In the genomic region with DNA sequence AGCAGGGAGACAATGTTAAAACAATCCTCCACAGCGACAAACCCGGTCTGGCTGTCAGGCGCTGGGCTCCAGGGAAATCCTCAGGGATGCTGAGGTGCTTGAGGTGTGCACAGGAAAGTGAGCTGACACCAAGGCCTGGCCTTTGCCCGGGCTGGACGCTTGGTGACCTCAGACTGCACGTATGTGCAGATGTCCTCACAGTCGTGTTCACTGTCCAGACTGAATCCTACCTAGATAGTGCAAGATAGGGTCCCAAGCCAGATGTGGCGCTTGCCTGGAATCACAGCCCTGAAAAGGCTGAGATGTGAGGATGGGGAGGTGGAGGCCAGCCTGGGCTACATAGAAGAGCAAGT, we compare ENCODE assay signal across 7 mouse cellular contexts. TPM values are rescaled to one million over a fixed set of nuclear protein-coding genes. Genes with fewer than 3 reads are reported as not detected.
DNase-seq lines count a peak whose midpoint lies in the region; ATAC-seq and TF ChIP-seq lines count a peak whose summit lies in the region.

No protein-coding gene starts in this region.

- TF ChIP-seq EP300 in stomach, postnatal 0 days (optimal IDR thresholded peaks at IDR 0.05), result no peak

- peak overlapping the region; percentile 94 for H3K4me2 ChIP-seq in forebrain, embryonic 12.5 days
- peak overlapping the region; percentile 98 for H3K4me2 ChIP-seq in liver, embryonic 13.5 days
- H3K4me2 ChIP-seq in stomach, postnatal 0 days (replicated peaks; ENCODE audit: low read depth), result peak overlapping the region; percentile 97

- peak overlapping the region; percentile 77 for H3K27ac ChIP-seq in spleen, adult 2 months (ENCODE audit: insufficient read depth, low read length)
- peak overlapping the region; percentile 85 for H3K27ac ChIP-seq in forebrain, embryonic 12.5 days
- peak overlapping the region; percentile 92 for H3K27ac ChIP-seq in liver, embryonic 13.5 days
- H3K27ac ChIP-seq in stomach, postnatal 0 days (replicated peaks), result peak overlapping the region; percentile 88; the same call in 1 of the 2 replicates

- DNase-seq in spleen, adult 2 months (ENCODE audit: low read depth in 1 of 2, low spot score in 2 of 2), result no peak
- DNase-seq in spleen, postnatal 10 days (ENCODE audit: low spot score in 2 of 2), result no peak
- no peak for DNase-seq in liver, embryonic 13.5 days
- no peak for DNase-seq in stomach, postnatal 0 days (ENCODE audit: low spot score)
- no peak for DNase-seq in layer of hippocampus, postnatal 14 days (ENCODE audit: low spot score in 2 of 2)
- DNase-seq in urinary bladder, postnatal 36 days (ENCODE audit: low spot score in 2 of 2), result no peak

- no peaks in the 10 kb centered on the region for H3K9me3 ChIP-seq in forebrain, embryonic 12.5 days
- H3K9me3 ChIP-seq in liver, embryonic 13.5 days (replicated peaks), result no peaks in the 10 kb centered on the region
- H3K9me3 ChIP-seq in stomach, postnatal 0 days (ENCODE audit: control insufficient read depth, low read length), result no peaks in the 10 kb centered on the region

- peak overlapping the region; percentile 87 for H3K9ac ChIP-seq in forebrain, embryonic 12.5 days
- peak overlapping the region; percentile 88 for H3K9ac ChIP-seq in liver, embryonic 13.5 days
- peak overlapping the region; percentile 80 for H3K9ac ChIP-seq in stomach, postnatal 0 days (ENCODE audit: low read length)

- TF ChIP-seq CTCF in spleen, adult 2 months (IDR thresholded peaks at IDR 0.05; ENCODE audit: extremely low read depth, insufficient read depth, insufficient read length, insufficient replicate concordance), result no peak
- TF ChIP-seq CTCF in stomach, postnatal 0 days (IDR thresholded peaks at IDR 0.05; ENCODE audit: low read depth), result no peak

- ATAC-seq in forebrain, embryonic 12.5 days (ENCODE audit: low FRiP score), result peak; percentile 64; the same call in 1 of the 2 replicates
- peak; percentile 37 for ATAC-seq in liver, embryonic 13.5 days (ENCODE audit: low read depth)
- peak; percentile 59 for ATAC-seq in stomach, postnatal 0 days (ENCODE audit: low FRiP score, low TSS enrichment)

- H3K4me3 ChIP-seq in spleen, adult 2 months (ENCODE audit: extremely low read depth, insufficient read depth, insufficient read length), result peak overlapping the region; percentile 70
- H3K4me3 ChIP-seq in forebrain, embryonic 12.5 days (replicated peaks), result peak overlapping the region; percentile 91
- H3K4me3 ChIP-seq in liver, embryonic 13.5 days (replicated peaks), result peak overlapping the region; percentile 90
- peak overlapping the region; percentile 79 for H3K4me3 ChIP-seq in stomach, postnatal 0 days (ENCODE audit: low read depth, low read length)

- 9% methylated on average over 8 of the region's 8 CpGs for WGBS in spleen, adult 2 months
- WGBS in forebrain, embryonic 12.5 days, result 2% methylated on average over 8 of the region's 8 CpGs
- WGBS in liver, embryonic 13.5 days (ENCODE audit: insufficient replicate concordance), result 2% methylated on average over 8 of the region's 8 CpGs
- WGBS in stomach, postnatal 0 days, result 5% methylated on average over 8 of the region's 8 CpGs

- TF ChIP-seq POLR2A in spleen, adult 2 months (IDR thresholded peaks at IDR 0.05; ENCODE audit: low read depth, low read length), result no peak; the same call in 1 of the 2 replicates

- H3K27me3 ChIP-seq in spleen, adult 2 months (ENCODE audit: control insufficient read depth, insufficient read depth, low read length), result no peaks in the 10 kb centered on the region
- H3K27me3 ChIP-seq in forebrain, embryonic 12.5 days, result no peaks in the 10 kb centered on the region
- H3K27me3 ChIP-seq in liver, embryonic 13.5 days, result no peaks in the 10 kb centered on the region
- H3K27me3 ChIP-seq in stomach, postnatal 0 days (ENCODE audit: control insufficient read depth, insufficient read depth, low read length), result no peaks in the 10 kb centered on the region

- peaks cover 6% of the 10 kb centered on the region for H3K4me1 ChIP-seq in spleen, adult 2 months (ENCODE audit: control insufficient read depth, insufficient read depth, insufficient read length)
- H3K4me1 ChIP-seq in forebrain, embryonic 12.5 days, result peaks cover 9% of the 10 kb centered on the region
- H3K4me1 ChIP-seq in liver, embryonic 13.5 days (replicated peaks), result peaks cover 22% of the 10 kb centered on the region
- 0 out of 2 replicates have a peak, but pooled peaks cover 3% of the 10 kb centered on the region for H3K4me1 ChIP-seq in stomach, postnatal 0 days (replicated peaks; ENCODE audit: control insufficient read depth, insufficient read depth)

- no peaks in the 10 kb centered on the region for H3K36me3 ChIP-seq in spleen, adult 2 months (ENCODE audit: control insufficient read depth, insufficient read depth, low read length)
- H3K36me3 ChIP-seq in forebrain, embryonic 12.5 days (replicated peaks), result no peaks in the 10 kb centered on the region
- H3K36me3 ChIP-seq in liver, embryonic 13.5 days, result no peaks in the 10 kb centered on the region
- no peaks in the 10 kb centered on the region; the same call in 1 of the 2 replicates for H3K36me3 ChIP-seq in stomach, postnatal 0 days (ENCODE audit: control insufficient read depth, insufficient read depth, low read length)

RNA-seq across cellular contexts. Expression of gene 2300009A05Rik, which starts 0.4 kb away (rescaled TPM):
- polyA plus RNA-seq in spleen, adult 2 months (2012; rRNA removed), result 29.5 and 67.7 TPM in 2 replicates
- 51.2 and 53.4 TPM in 2 replicates for polyA plus RNA-seq in forebrain, embryonic 12.5 days (2016; fragmentation: Nextera tagmentation; extraction: Ambion mirVana)
- 28.2 and 29.6 TPM in 2 replicates for polyA plus RNA-seq in liver, embryonic 13.5 days (2015; fragmentation: Nextera tagmentation; extraction: Ambion mirVana)
- 55.2 and 60.1 TPM in 2 replicates for polyA plus RNA-seq in stomach, postnatal 0 days (2015; fragmentation: Nextera tagmentation; extraction: Ambion mirVana)
- total RNA-seq in layer of hippocampus, postnatal 14 days (2021), result 10 to 100 TPM; 32.9 to 37.8 TPM

RNA-seq across cellular contexts. Expression of gene Map2k5, which starts 21.7 kb away (rescaled TPM):
- polyA plus RNA-seq in spleen, adult 2 months (2012; rRNA removed), result 27.7 and 41.2 TPM in 2 replicates
- polyA plus RNA-seq in forebrain, embryonic 12.5 days (2016; fragmentation: Nextera tagmentation; extraction: Ambion mirVana), result 37.4 TPM in 2 replicates
- 10.5 and 11.0 TPM in 2 replicates for polyA plus RNA-seq in liver, embryonic 13.5 days (2015; fragmentation: Nextera tagmentation; extraction: Ambion mirVana)
- 14.9 and 15.1 TPM in 2 replicates for polyA plus RNA-seq in stomach, postnatal 0 days (2015; fragmentation: Nextera tagmentation; extraction: Ambion mirVana)
- total RNA-seq in layer of hippocampus, postnatal 14 days (2021), result 10 to 100 TPM; 35.3 to 36.2 TPM
